Mouse (Mus musculus) limb, embryonic 14.5 days (tissue): ENCODE measurements at regions not wholly inside any gene's neighbourhood (a gene's known extent, or its start where the extent isn't known, plus 50 kb on each side); places are given as distances from the start of the nearest gene placed in this dataset.

Experiments used
- ATAC-seq: fragments of 200-750 bp; cut with Nextera tagmentation; 2 replicates; pipeline ENCODE4 v1.8.0; 2017; ENCODE audit warnings: low read depth, moderate number of reproducible peaks, moderate TSS enrichment; ENCODE audit not compliant: low FRiP score
- DNase-seq: peaks from one replicate; pipeline ENCODE4 v3.0.0-alpha.2; 2015; ENCODE audit warnings: low spot score
- H3K27ac ChIP-seq: fragments of 300-500 bp; sonication (generic); replicated peaks from 2 replicates; pipeline ENCODE4 v1.5.1; 2014; ENCODE audit warnings: low read depth, mild to moderate bottlenecking, low read length, moderate library complexity, mixed read lengths
- H3K27me3 ChIP-seq: fragments of 300-500 bp; sonication (generic); 2 replicates; pipeline ENCODE4 v1.6.1; 2014; ENCODE audit warnings: low read length, mixed read lengths; ENCODE audit not compliant: control insufficient read depth, insufficient read depth
- H3K36me3 ChIP-seq: fragments of 300-500 bp; sonication (generic); 2 replicates; pipeline ENCODE4 v1.6.1; 2014; ENCODE audit warnings: mild to moderate bottlenecking, low read length, moderate library complexity, mixed read lengths; ENCODE audit not compliant: control insufficient read depth, insufficient read depth
- H3K4me1 ChIP-seq: fragments of 300-500 bp; sonication (generic); 2 replicates; pipeline ENCODE4 v1.6.1; 2014; ENCODE audit warnings: antibody characterized with exemption, low read length, mixed read lengths; ENCODE audit not compliant: control insufficient read depth, insufficient read depth
- H3K4me2 ChIP-seq: fragments of 300-500 bp; sonication (generic); replicated peaks from 2 replicates; pipeline ENCODE4 v1.6.1; 2014; ENCODE audit warnings: low read depth, mild to moderate bottlenecking, low read length, moderate library complexity; ENCODE audit not compliant: severe bottlenecking
- H3K4me3 ChIP-seq: fragments of 300-500 bp; sonication (generic); replicated peaks from 2 replicates; pipeline ENCODE4 v1.5.1; 2014; ENCODE audit warnings: low read length
- H3K9ac ChIP-seq: fragments of 300-500 bp; sonication (generic); 2 replicates; pipeline ENCODE4 v1.6.1; 2014; ENCODE audit warnings: mild to moderate bottlenecking, low read depth, low read length, moderate library complexity; ENCODE audit not compliant: severe bottlenecking
- H3K9me3 ChIP-seq: fragments of 300-500 bp; sonication (generic); 2 replicates; pipeline ENCODE4 v1.6.1; 2016; ENCODE audit warnings: low read length; ENCODE audit not compliant: control insufficient read depth
- POLR2A ChIP-seq: fragments of 200-500 bp; IDR thresholded peaks from 2 replicates; pipeline ENCODE4 v1.8.0; 2012; ENCODE audit warnings: inconsistent platforms, mild to moderate bottlenecking, moderate library complexity, borderline replicate concordance; ENCODE audit not compliant: insufficient read depth, insufficient read length; ENCODE audit errors: extremely low read depth
- WGBS: fragments of 180-500 bp; shearing (Covaris S2); extraction: QIAGEN DNeasy Blood & Tissue Kit; methylation state at CpG from one replicate; pipeline ENCODE4 v1.1.7; 2014; 5-methylcytosine and 5-hydroxymethylcytosine counted together

- no peak for ATAC-seq
- TF ChIP-seq POLR2A: no peak
- peaks cover 18% of the 10 kb centered on the region; the same call in 1 of the 2 replicates for H3K4me1 ChIP-seq
- no peak overlapping the region for H3K9ac ChIP-seq
- DNase-seq: no peak
- H3K27me3 ChIP-seq: no peaks in the 10 kb centered on the region
- no peaks in the 10 kb centered on the region for H3K36me3 ChIP-seq
- H3K4me2 ChIP-seq: no peak overlapping the region
- no peaks in the 10 kb centered on the region for H3K9me3 ChIP-seq
- 85% methylated on average over 3 of the region's 3 CpGs for WGBS
- no peak overlapping the region for H3K27ac ChIP-seq
- H3K4me3 ChIP-seq: no peak overlapping the region
Observed at GRCm38 (mm10) chr12:25264408-25264807, 167.5 kb upstream of the Id2 start.

- TF ChIP-seq POLR2A: no peak
- no peak overlapping the region for H3K4me2 ChIP-seq
- no peak overlapping the region for H3K4me3 ChIP-seq
- no peak overlapping the region for H3K27ac ChIP-seq
- no peaks in the 10 kb centered on the region for H3K36me3 ChIP-seq
- DNase-seq (no peak), ATAC-seq (no peak)
- H3K9me3 ChIP-seq: no peaks in the 10 kb centered on the region
- WGBS: 85% methylated on average over 3 of the region's 3 CpGs
- peaks cover 11% of the 10 kb centered on the region; the same call in 1 of the 2 replicates for H3K4me1 ChIP-seq
- no peaks in the 10 kb centered on the region for H3K27me3 ChIP-seq
- H3K9ac ChIP-seq: no peak overlapping the region
Observed at GRCm38 (mm10) chr12:25262461-25262860, 165.5 kb upstream of the Id2 start.

- 90% methylated on average over 2 of the region's 2 CpGs for WGBS
- ATAC-seq (no peak), DNase-seq (no peak)
- Histone ChIP-seq H3K27me3 (no peaks in the 10 kb centered on the region), H3K9ac (no peak overlapping the region), H3K27ac (no peak overlapping the region), H3K9me3 (no peaks in the 10 kb centered on the region), H3K4me2 (no peak overlapping the region), H3K4me1 (no peaks in the 10 kb centered on the region), H3K36me3 (no peaks in the 10 kb centered on the region), H3K4me3 (no peak overlapping the region)
- TF ChIP-seq POLR2A: no peak
Observed at GRCm38 (mm10) chr12:25259123-25259522, 162.2 kb upstream of the Id2 start.

- Histone ChIP-seq H3K9me3 (no peaks in the 10 kb centered on the region), H3K27me3 (no peaks in the 10 kb centered on the region), H3K4me1 (no peaks in the 10 kb centered on the region), H3K4me3 (no peak overlapping the region), H3K36me3 (no peaks in the 10 kb centered on the region), H3K27ac (no peak overlapping the region), H3K4me2 (no peak overlapping the region), H3K9ac (no peak overlapping the region)
- no peak for DNase-seq
- no peak for ATAC-seq
- WGBS: 64% methylated on average over 6 of the region's 6 CpGs
- no peak for TF ChIP-seq POLR2A
Observed at GRCm38 (mm10) chr12:25256268-25256667, 159.3 kb upstream of the Id2 start.

- H3K4me2 ChIP-seq: no peak overlapping the region
- peaks cover 3% of the 10 kb centered on the region; the same call in 1 of the 2 replicates for H3K4me1 ChIP-seq
- H3K27me3 ChIP-seq: no peaks in the 10 kb centered on the region
- DNase-seq (no peak), ATAC-seq (no peak)
- H3K36me3 ChIP-seq: no peaks in the 10 kb centered on the region
- H3K9ac ChIP-seq: no peak overlapping the region
- no peak overlapping the region for H3K27ac ChIP-seq
- TF ChIP-seq POLR2A: no peak
- H3K9me3 ChIP-seq: no peaks in the 10 kb centered on the region
- H3K4me3 ChIP-seq: no peak overlapping the region
- WGBS: 87% methylated on average over 6 of the region's 6 CpGs
Observed at GRCm38 (mm10) chr12:25254716-25255115, 157.8 kb upstream of the Id2 start.

GRCm38 (mm10) chr12:25252776-25253510 is 156.0 kb upstream of the Id2 start:
- 84% methylated on average over 6 of the region's 6 CpGs for WGBS

More at GRCm38 (mm10) chr12:25252776-25253510, 156.0 kb upstream of the Id2 start:
- Histone ChIP-seq H3K9ac (no peak overlapping the region), H3K36me3 (no peaks in the 10 kb centered on the region), H3K4me1 (peaks cover 5% of the 10 kb centered on the region), H3K27ac (no peak overlapping the region), H3K4me3 (no peak overlapping the region), H3K4me2 (no peak overlapping the region), H3K27me3 (no peaks in the 10 kb centered on the region), H3K9me3 (no peaks in the 10 kb centered on the region)
- DNase-seq (no peak), ATAC-seq (no peak)
- TF ChIP-seq POLR2A: no peak
